Mouse (Mus musculus) hindbrain, embryonic 10.5 days (tissue): ENCODE measurements around the gene Dars. TPM values are rescaled to one million over a fixed set of nuclear protein-coding genes. Genes with fewer than 3 reads are reported as not detected.

Experiments used
- DNase-seq: peaks from one replicate; pipeline ENCODE4 v3.0.0-alpha.2; 2017; ENCODE audit warnings: low spot score
- H3K27ac ChIP-seq: fragments of 300-500 bp; sonication (generic); 2 replicates; pipeline ENCODE4 v1.5.1; 2016; ENCODE audit warnings: mild to moderate bottlenecking, moderate library complexity
- H3K27me3 ChIP-seq: fragments of 300-500 bp; sonication (generic); 2 replicates; pipeline ENCODE4 v1.6.1; 2016; ENCODE audit warnings: mild to moderate bottlenecking; ENCODE audit not compliant: poor library complexity, insufficient read depth, severe bottlenecking
- H3K36me3 ChIP-seq: fragments of 300-500 bp; sonication (generic); 2 replicates; pipeline ENCODE4 v1.6.1; 2016; ENCODE audit warnings: mild to moderate bottlenecking, moderate library complexity
- H3K4me1 ChIP-seq: fragments of 300-500 bp; sonication (generic); replicated peaks from 2 replicates; pipeline ENCODE4 v1.6.1; 2016; ENCODE audit warnings: mild to moderate bottlenecking
- H3K4me3 ChIP-seq: fragments of 300-500 bp; sonication (generic); 2 replicates; pipeline ENCODE4 v1.5.1; 2016; ENCODE audit warnings: mild to moderate bottlenecking, moderate library complexity
- H3K9me3 ChIP-seq: fragments of 300-500 bp; sonication (generic); 2 replicates; pipeline ENCODE4 v1.6.1; 2016; ENCODE audit warnings: mild to moderate bottlenecking, moderate library complexity
- WGBS: fragments of 180-500 bp; shearing (Covaris S2); methylation state at CpG from one replicate; pipeline ENCODE4 v1.1.7; 2016; 5-methylcytosine and 5-hydroxymethylcytosine counted together
- polyA plus RNA-seq: library from polyadenylated mRNA; unstranded; fragments of >200 nt; fragmentation: Nextera tagmentation; extraction: Ambion mirVana; gene quantifications from 2 replicates; pipeline ENCODE4 v1.2.1, GENCODE M21; 2016

Gene Dars
- polyA plus RNA-seq, 1 experiment from 2014 or later = 200 TPM

GRCm38 (mm10) chr1:128405041-128405481 lies 12.1 kb downstream of the Dars start:
- Histone ChIP-seq H3K4me3 (no peak overlapping the region), H3K27me3 (no peaks in the 10 kb centered on the region), H3K4me1 (peaks cover 55% of the 10 kb centered on the region), H3K27ac (peak overlapping the region; percentile 66), H3K36me3 (peaks cover 39% of the 10 kb centered on the region), H3K9me3 (no peaks in the 10 kb centered on the region)
- DNase-seq = no peak
- 35% methylated on average over 2 of the region's 2 CpGs for WGBS

DNA sequence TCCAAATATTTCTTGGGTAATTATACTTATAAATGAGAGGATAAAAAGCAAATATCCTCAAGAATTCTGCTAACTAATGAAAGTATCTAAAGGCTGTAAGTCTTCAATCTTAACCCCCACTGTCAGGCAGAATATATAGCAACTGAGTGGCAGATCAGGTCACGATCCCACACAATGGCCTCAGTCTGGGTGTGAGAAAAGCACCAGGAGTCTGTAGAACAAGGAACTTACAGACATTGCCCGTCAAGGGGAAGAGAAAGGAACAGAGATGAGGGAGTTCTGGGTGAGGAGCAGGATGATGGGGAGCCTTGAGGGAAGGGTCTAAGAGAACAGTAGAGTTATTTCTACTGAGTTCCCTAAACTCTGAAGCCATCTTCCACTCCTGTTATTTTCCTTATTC lies 16.2 kb downstream of the Dars start:
- Histone ChIP-seq H3K27ac (peak overlapping the region; percentile 84), H3K9me3 (0 out of 2 replicates have a peak, but pooled peaks cover 2% of the 10 kb centered on the region), H3K27me3 (no peaks in the 10 kb centered on the region), H3K36me3 (peaks cover 54% of the 10 kb centered on the region), H3K4me1 (peaks cover 51% of the 10 kb centered on the region), H3K4me3 (no peak overlapping the region)
- no peak for DNase-seq
- WGBS = 12% methylated on average over 2 of the region's 2 CpGs

- DNase-seq = no peak
- H3K4me1 ChIP-seq = peaks cover 44% of the 10 kb centered on the region
- H3K27ac ChIP-seq = peak overlapping the region; percentile 84
- no peaks in the 10 kb centered on the region for H3K27me3 ChIP-seq
- H3K4me3 ChIP-seq = no peak overlapping the region
- H3K9me3 ChIP-seq = 0 out of 2 replicates have a peak, but pooled peaks cover 2% of the 10 kb centered on the region
- H3K36me3 ChIP-seq = peaks cover 61% of the 10 kb centered on the region
- 45% methylated on average over 5 of the region's 5 CpGs for WGBS
These were observed 16.9 kb downstream of the Dars start for GRCm38 (mm10) chr1:128399941-128400915.

- no peak for DNase-seq
- Histone ChIP-seq H3K9me3 (0 out of 2 replicates have a peak, but pooled peaks cover 2% of the 10 kb centered on the region), H3K36me3 (peaks cover 72% of the 10 kb centered on the region), H3K4me3 (no peak overlapping the region), H3K27me3 (no peaks in the 10 kb centered on the region), H3K27ac (peak overlapping the region; percentile 69), H3K4me1 (peaks cover 37% of the 10 kb centered on the region)
- WGBS = 95% methylated on average over 5 of the region's 5 CpGs
These were observed 18.3 kb downstream of the Dars start for GRCm38 (mm10) chr1:128398738-128399445.

- peaks cover 12% of the 10 kb centered on the region for H3K4me1 ChIP-seq
- 87% methylated on average over 3 of the region's 3 CpGs for WGBS
- no peak overlapping the region for H3K4me3 ChIP-seq
- no peak overlapping the region for H3K27ac ChIP-seq
- DNase-seq = no peak
- 0 out of 2 replicates have a peak, but pooled peaks cover 2% of the 10 kb centered on the region for H3K9me3 ChIP-seq
- no peaks in the 10 kb centered on the region for H3K27me3 ChIP-seq
- H3K36me3 ChIP-seq = peaks cover 79% of the 10 kb centered on the region
These were observed 22.5 kb downstream of the Dars start for GRCm38 (mm10) chr1:128394657-128395056.

DNA sequence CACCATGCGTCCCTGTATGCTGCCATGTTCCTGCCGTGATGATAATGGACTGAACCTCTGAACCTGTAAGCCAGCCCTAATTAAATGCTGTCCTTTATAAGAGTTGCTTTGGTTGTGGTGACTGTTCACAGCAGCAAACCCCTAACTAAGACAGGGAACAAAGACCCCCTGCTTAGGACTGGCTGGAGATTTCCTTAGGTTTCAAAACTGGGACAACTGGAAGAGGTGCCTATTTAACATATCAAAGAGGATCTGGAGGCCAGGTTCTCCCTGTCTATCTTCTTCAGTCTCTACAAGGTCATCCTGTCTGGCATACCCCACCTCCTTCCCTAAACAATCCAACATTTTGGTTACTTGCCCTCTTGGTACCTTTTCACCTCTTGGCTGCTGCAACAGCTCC lies 24.8 kb downstream of the Dars start:
- 0 out of 2 replicates have a peak, but pooled peaks cover 2% of the 10 kb centered on the region for H3K9me3 ChIP-seq
- DNase-seq = no peak
- no peak overlapping the region for H3K27ac ChIP-seq
- 59% methylated on average over 2 of the region's 2 CpGs for WGBS
- H3K4me1 ChIP-seq = 0 out of 2 replicates have a peak, but pooled peaks cover 4% of the 10 kb centered on the region
- H3K27me3 ChIP-seq = no peaks in the 10 kb centered on the region
- H3K36me3 ChIP-seq = peaks cover 83% of the 10 kb centered on the region
- no peak overlapping the region for H3K4me3 ChIP-seq

DNA sequence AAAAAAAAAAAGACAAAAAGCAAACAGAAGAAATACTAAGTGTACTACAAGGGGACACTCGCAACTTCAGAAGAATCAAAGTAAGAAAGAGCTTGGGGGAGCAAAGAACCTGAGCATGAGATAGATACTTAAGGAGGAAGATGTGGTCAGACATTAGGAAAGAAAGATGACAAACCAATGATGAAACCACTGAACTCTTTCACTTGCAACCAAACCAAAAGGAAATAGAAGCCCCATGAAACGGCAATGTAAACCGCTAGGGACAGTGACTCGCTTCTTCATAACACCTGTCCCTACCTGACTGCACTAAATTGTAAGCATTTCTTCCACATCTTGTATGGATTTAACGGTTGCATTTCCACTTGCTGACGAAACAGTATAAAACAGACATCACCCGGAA lies 30.7 kb downstream of the Dars start:
- Histone ChIP-seq H3K4me1 (no peaks in the 10 kb centered on the region), H3K27me3 (no peaks in the 10 kb centered on the region), H3K27ac (no peak overlapping the region), H3K36me3 (peaks cover 87% of the 10 kb centered on the region), H3K9me3 (no peaks in the 10 kb centered on the region), H3K4me3 (no peak overlapping the region)
- no peak for DNase-seq
- WGBS = 93% methylated on average over 7 of the region's 7 CpGs

GRCm38 (mm10) chr1:128376841-128377240 lies 40.3 kb downstream of the Dars start:
- H3K36me3 ChIP-seq = peaks cover 74% of the 10 kb centered on the region
- no peak overlapping the region for H3K27ac ChIP-seq
- 93% methylated on average over 4 of the region's 4 CpGs for WGBS
- DNase-seq = no peak
- no peak overlapping the region for H3K4me3 ChIP-seq
- no peaks in the 10 kb centered on the region for H3K27me3 ChIP-seq
- H3K9me3 ChIP-seq = no peaks in the 10 kb centered on the region
- H3K4me1 ChIP-seq = no peaks in the 10 kb centered on the region

DNA sequence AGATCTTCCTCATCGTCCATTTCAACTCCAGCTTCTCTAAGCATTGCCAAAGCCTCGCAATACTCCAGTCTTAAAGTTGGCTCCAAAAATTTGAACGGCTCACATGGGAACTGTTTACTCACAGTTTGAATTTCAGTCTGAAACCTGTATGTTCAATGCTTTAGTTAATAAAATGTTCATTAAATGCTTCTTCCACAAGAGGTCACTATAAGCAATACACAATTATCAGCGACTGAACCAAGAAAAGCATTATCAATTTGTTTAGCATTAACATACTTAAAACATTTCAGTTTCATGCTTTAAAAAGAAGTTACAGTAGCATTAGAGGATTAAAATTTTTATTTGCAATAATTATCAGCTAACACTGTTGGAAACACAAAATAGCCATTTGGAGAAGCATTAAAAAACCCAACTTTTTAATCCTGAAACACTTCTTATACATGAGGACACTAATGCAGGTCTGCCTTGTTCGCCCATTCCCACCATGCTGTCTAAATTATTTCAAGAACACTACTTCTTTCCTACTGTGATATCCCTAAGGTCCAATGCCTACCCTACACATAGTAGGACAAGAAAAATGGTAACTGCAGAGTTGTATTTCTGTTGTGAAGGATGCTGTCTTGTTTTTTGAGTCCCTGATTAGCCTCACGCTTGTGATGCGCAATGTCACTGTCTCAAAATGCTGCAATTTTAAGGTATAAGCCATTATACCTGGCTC lies 44.9 kb downstream of the Dars start:
- DNase-seq = no peak
- no peaks in the 10 kb centered on the region for H3K4me1 ChIP-seq
- no peak overlapping the region for H3K4me3 ChIP-seq
- no peaks in the 10 kb centered on the region for H3K9me3 ChIP-seq
- WGBS = 85% methylated on average over 7 of the region's 7 CpGs
- H3K27me3 ChIP-seq = no peaks in the 10 kb centered on the region
- H3K27ac ChIP-seq = no peak overlapping the region
- H3K36me3 ChIP-seq = peaks cover 73% of the 10 kb centered on the region

DNA sequence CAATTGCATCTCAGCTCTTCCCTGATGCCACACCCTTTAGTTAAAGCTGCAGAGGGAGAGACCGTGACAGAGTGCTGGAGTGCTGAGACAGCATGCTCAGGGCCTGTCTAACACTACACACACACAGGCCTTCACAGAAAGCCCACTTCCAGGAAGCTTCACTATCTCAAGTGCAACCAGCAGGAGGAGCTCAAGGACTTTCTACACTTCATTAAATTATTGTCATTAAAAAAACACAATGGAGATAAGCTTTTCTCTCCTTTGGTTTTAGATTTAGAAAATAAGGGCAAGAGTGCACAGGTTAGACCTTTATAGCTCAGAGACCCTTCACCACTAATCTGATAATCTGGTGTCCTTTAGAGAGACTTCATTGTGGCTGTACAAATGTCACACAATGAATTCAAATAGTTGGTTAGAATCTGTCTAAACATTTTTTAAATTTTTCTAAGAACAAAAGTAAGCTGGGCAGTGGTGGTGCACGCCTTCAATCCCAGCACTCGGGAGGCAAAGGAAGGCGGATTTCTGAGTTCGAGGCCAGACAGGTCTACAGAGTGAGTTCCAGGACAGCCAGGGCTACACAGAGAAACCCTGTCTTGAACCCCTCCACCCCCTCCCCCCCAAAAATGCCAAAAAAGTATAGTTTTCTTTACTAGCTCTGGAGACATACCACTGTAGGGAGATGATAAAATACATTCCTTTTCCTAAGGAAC lies 48.3 kb downstream of the Dars start:
- H3K27me3 ChIP-seq = no peaks in the 10 kb centered on the region
- no peak overlapping the region for H3K27ac ChIP-seq
- H3K9me3 ChIP-seq = no peaks in the 10 kb centered on the region
- H3K36me3 ChIP-seq = peaks cover 69% of the 10 kb centered on the region
- peak; percentile 49 for DNase-seq
- 62% methylated on average over 5 of the region's 5 CpGs for WGBS
- H3K4me1 ChIP-seq = no peaks in the 10 kb centered on the region
- H3K4me3 ChIP-seq = no peak overlapping the region

DNA sequence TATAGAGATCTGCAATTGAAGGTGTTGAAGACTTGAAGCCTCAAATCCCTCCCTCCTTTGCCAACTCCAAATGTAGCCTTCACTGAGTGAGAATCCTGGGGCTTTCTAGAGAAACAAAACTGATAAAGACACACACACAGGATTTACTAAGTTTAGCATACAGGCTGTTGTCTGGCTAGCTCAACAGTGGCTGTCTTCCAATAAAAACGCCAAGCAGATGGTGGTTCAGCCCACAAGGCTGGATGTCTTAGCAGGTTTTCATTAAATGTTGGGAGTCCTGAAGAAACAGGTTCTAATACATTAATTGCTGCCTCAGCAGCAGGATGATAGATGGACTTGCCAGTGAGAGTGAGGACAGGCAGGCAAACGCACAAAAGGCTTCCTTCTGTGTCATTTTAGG lies 56.6 kb downstream of the Dars start:
- H3K27ac ChIP-seq = no peak overlapping the region
- H3K4me3 ChIP-seq = no peak overlapping the region
- H3K27me3 ChIP-seq = no peaks in the 10 kb centered on the region
- 73% methylated on average over 2 of the region's 2 CpGs for WGBS
- no peaks in the 10 kb centered on the region for H3K9me3 ChIP-seq
- H3K36me3 ChIP-seq = peaks cover 54% of the 10 kb centered on the region
- peaks cover 23% of the 10 kb centered on the region for H3K4me1 ChIP-seq
- DNase-seq = no peak
